In the genomic region with DNA sequence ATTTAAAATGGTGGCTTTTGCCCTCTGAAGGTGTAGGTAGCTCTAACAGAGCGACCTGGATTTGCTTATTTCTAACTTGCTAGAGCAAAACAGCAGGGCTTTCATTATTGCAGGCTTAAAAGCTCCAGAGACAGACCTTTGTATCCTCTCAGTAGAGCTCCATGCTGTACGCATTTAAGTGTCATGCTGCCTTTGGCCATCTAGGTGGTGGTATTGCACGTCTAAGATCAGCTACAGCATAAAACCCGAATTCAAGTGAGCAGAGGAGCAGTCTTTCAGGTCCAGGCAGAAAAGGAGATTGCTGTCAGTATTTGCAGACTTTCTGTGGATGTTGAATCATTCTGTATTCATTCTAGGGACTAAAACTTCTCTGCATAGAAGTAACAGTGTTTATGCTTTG, we compare ENCODE assay signal across 8 mouse cellular contexts. TPM values are rescaled to one million over a fixed set of nuclear protein-coding genes. Genes with fewer than 3 reads are reported as not detected.
A peak's percentile ranks its signal among the peaks of the same experiment; 100 is the strongest.
DNase-seq lines count a peak whose midpoint lies in the region; ATAC-seq and TF ChIP-seq lines count a peak whose summit lies in the region.

No protein-coding gene starts in this region.

- H3K27ac ChIP-seq in gastrocnemius, adult 2 months, result peak overlapping the region; percentile 90
- H3K27ac ChIP-seq in stomach, embryonic 15.5 days, result no peak overlapping the region

- H3K4me3 ChIP-seq in gastrocnemius, adult 2 months, result peak overlapping the region; percentile 79
- no peak overlapping the region for H3K4me3 ChIP-seq in stomach, embryonic 15.5 days (replicated peaks)

- peak overlapping the region; percentile 19; the same call in 1 of the 2 replicates for H3K4me2 ChIP-seq in stomach, embryonic 15.5 days

- ATAC-seq in stomach, embryonic 15.5 days (ENCODE audit: insufficient read depth, low FRiP score, low read depth), result no peak

- no peaks in the 10 kb centered on the region for H3K27me3 ChIP-seq in stomach, embryonic 15.5 days (replicated peaks)

- no peak overlapping the region for H3K9ac ChIP-seq in stomach, embryonic 15.5 days

- DNase-seq in gastrocnemius, adult 2 months, result peak; percentile 54
- no peak for DNase-seq in gastrocnemius, postnatal 14 days
- peak; percentile 85 for DNase-seq in CD4-positive, CD25-positive, alpha-beta regulatory T cell, adult 2 months (ENCODE audit: low read depth, low spot score)
- peak; percentile 86 for DNase-seq in brain, embryonic 14.5 days (ENCODE audit: low read depth)
- peak; percentile 27 for DNase-seq in frontal cortex, postnatal 10 days (ENCODE audit: low spot score in 2 of 2)
- DNase-seq in kidney, postnatal 25 days, result peak; percentile 69 to 72
- peak; percentile 77 for DNase-seq in lung, postnatal 36 days

- 20% methylated on average over 4 of the region's 4 CpGs for WGBS in stomach, embryonic 15.5 days

- no peaks in the 10 kb centered on the region for H3K9me3 ChIP-seq in stomach, embryonic 15.5 days

- H3K4me1 ChIP-seq in stomach, embryonic 15.5 days, result peaks cover 24% of the 10 kb centered on the region

- intact Hi-C loops in gastrocnemius, adult 2 months (cut with DNase I), result loop anchor here (5.0 kb wide), 1 partner anchor 189 kb away; no protein-coding TSS in a partner anchor
- intact Hi-C loops in gastrocnemius, postnatal 14 days (cut with DNase I; ENCODE audit: low total_unique reads), result no loop called here

- no peak for TF ChIP-seq POLR2A in brain, embryonic 14.5 days (IDR thresholded peaks at IDR 0.05; ENCODE audit: borderline replicate concordance, extremely low read depth, insufficient read depth, insufficient read length, poor library complexity, severe bottlenecking)

- peak; percentile 76 for TF ChIP-seq CTCF in gastrocnemius, adult 2 months (IDR thresholded peaks at IDR 0.05)
- TF ChIP-seq CTCF in brain, embryonic 14.5 days (IDR thresholded peaks at IDR 0.05; ENCODE audit: borderline replicate concordance, extremely low read depth, insufficient read depth, insufficient read length), result peak; percentile 71; the same call in 1 of the 2 replicates

- H3K36me3 ChIP-seq in stomach, embryonic 15.5 days, result no peaks in the 10 kb centered on the region

RNA-seq across cellular contexts. Expression of gene Tor1aip1, which starts 6.7 kb away (rescaled TPM):
- 100 to 1,000 TPM; 115 to 138 TPM for total RNA-seq in gastrocnemius, adult 2 months (2021)
- total RNA-seq in gastrocnemius, postnatal 14 days (2021), result 10 to 100 TPM; 67.7 to 78.5 TPM
- polyA plus RNA-seq in brain, embryonic 14.5 days (2012; rRNA removed), result 8.6 and 14.6 TPM in 2 replicates
- polyA plus RNA-seq in stomach, embryonic 15.5 days (2015; fragmentation: Nextera tagmentation; extraction: Ambion mirVana), result 36.0 and 39.7 TPM in 2 replicates

RNA-seq across cellular contexts. Expression of gene Tor1aip2, which starts 7.8 kb away (rescaled TPM):
- 10 to 100 TPM; 56.6 to 66.2 TPM for total RNA-seq in gastrocnemius, adult 2 months (2021)
- total RNA-seq in gastrocnemius, postnatal 14 days (2021), result 10 to 100 TPM; 49.5 to 55.4 TPM
- 57.9 and 61.6 TPM in 2 replicates for polyA plus RNA-seq in brain, embryonic 14.5 days (2012; rRNA removed)
- 108 and 113 TPM in 2 replicates for polyA plus RNA-seq in stomach, embryonic 15.5 days (2015; fragmentation: Nextera tagmentation; extraction: Ambion mirVana)
